Mouse (Mus musculus) adrenal gland, postnatal 0 days (tissue): ENCODE results near the gene Bcar3. TPM values are rescaled to one million over a fixed set of nuclear protein-coding genes. Genes with fewer than 3 reads are reported as not detected.
A peak's percentile ranks its signal among the peaks of the same experiment; 100 is the strongest.

ENCODE experiments used
- microRNA-seq: library from miRNA; unstranded; fragments of <30 nt; microRNA quantifications from one replicate; pipeline ENCODE4, GENCODE M21; 2016; ENCODE audit warnings: borderline replicate concordance; ENCODE audit not compliant: insufficient number of aligned reads
- polyA plus RNA-seq: library from polyadenylated mRNA; unstranded; fragments of >200 nt; fragmentation: Nextera tagmentation; extraction: Ambion mirVana; gene quantifications from 2 replicates; pipeline ENCODE4 v1.2.1, GENCODE M21; 2015

Gene Bcar3
- polyA plus RNA-seq = 16.9 and 31.6 TPM in 2 replicates

DNA sequence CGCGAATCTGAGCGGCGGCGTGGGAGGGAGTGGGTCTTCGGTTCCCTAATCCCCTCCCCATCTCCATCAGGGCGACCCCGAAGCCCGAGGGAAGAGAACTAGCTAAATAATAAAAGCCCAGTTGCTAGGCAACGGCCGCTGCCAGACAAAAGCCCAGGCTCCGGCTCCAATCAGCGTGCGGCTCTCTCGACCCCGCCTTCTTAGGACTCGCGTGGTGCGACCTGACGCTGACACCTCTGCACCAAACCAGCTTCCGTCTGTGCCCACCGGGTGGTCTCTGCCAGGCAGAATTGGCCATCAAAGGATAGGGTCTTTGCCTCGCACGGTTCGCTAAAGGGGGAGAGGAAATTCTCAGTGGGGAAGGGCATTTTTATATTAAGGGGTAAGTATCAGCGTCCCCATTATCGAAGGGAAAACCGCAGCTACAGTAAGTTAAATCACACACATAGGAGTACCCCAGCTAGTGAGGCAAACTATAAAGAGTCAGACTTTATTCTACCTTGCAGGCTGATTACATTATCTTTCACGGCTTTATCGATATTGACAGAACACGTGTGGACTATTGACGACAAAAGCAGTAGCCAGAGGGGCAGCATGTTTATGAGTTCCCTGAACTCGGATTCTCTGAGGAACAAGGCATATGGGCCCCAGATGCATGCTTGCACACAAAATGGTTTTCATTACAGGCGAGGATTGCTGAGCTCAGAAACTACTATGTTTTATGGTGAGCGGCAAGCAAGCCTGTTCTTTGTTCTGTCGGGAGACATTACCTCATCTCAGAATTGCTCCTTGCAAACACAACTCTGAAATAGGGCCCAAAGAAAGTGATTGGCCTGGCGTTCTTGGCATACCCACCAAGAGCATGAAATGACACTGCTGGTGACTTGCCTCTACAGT is at the start of gene Bcar3:
Gene Bcar3, plus strand, starts transcription at position 183 of the 897 bp plus-strand sequence.

GRCm38 (mm10) chr3:122245215-122245877 is 48.6 kb upstream of the Bcar3 start, which contains the start of gene Gclm:
TSS of gene Gclm (plus strand) at chr3:122245557.

GRCm38 (mm10) chr3:122274241-122275024 is 19.5 kb upstream of the Bcar3 start, which contains the start of gene Dnttip2:
TSS of gene Dnttip2 (plus strand) at chr3:122274388.

Small RNA genes lying within 50 kb of the gene (microRNA-seq; reads per million reads assigned to microRNA genes)
- gene Mir760 = 40.6 reads per million, percentile 31 among the genes with 10 or more reads in this experiment
- not detected for gene Mir7657

Other genes starting within 250 kb of the Bcar3 start
- gene Abca4, start 249.7 kb upstream of the Bcar3 start, polyA plus RNA-seq = 1.6 and 1.7 TPM in 2 replicates
- gene Gclm, start 48.6 kb upstream of the Bcar3 start, polyA plus RNA-seq = 89.1 and 120 TPM in 2 replicates
- 57.3 and 65.3 TPM in 2 replicates for gene Dnttip2, start 19.7 kb upstream of the Bcar3 start, polyA plus RNA-seq